Mouse (Mus musculus): ENCODE data around the gene Gm15517. TPM values are rescaled to one million over a fixed set of nuclear protein-coding genes. Genes with fewer than 3 reads are reported as not detected.
"Not testable (repeated sequence)": the region's sequence is repeated elsewhere in the genome, so short reads cannot be mapped to it uniquely, and the experiment has no call there.

Gm15517 gene
- polyA plus RNA-seq (2016; fragmentation: Nextera tagmentation; extraction: Ambion mirVana): not detected in 2 replicates

DNA sequence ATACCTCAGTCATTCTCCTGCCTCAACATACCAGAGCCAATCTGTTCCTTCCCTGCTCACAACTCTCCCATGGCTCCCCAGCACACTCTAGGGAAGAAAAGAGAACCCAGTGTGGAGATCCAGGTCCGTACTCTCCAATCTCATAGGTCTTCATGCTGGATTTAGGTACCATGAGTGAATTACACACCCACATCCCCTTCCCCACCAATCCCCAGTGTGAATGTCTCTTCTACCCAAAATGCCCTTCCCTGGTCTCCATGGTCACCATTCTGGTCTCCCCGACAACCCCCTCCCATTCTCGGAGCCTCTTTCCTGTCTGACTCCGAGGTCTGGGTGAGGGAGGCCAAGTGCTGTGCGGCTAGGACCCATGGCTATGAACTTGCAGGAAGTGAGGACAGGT lies at the start of gene Gm15517:
Gm15517 (plus strand) TSS at position 301 of the 400 bp plus-strand sequence.
- H3K27ac ChIP-seq (replicated peaks): no peak within 1 kb of the TSS
- no peak within 1 kb of the TSS for H3K4me3 ChIP-seq
- H3K9me3 ChIP-seq: no peaks in the 10 kb centered on the region
- peaks cover 44% of the 10 kb centered on the region for H3K27me3 ChIP-seq (replicated peaks; ENCODE audit: low read depth, poor library complexity, severe bottlenecking)
- peaks cover 7% of the 10 kb centered on the region for H3K4me1 ChIP-seq
- WGBS: 54% methylated on average over 5 of the region's 5 CpGs
- DNase-seq (ENCODE audit: low spot score): no peak
- no peaks in the 10 kb centered on the region for H3K36me3 ChIP-seq (replicated peaks)

DNA sequence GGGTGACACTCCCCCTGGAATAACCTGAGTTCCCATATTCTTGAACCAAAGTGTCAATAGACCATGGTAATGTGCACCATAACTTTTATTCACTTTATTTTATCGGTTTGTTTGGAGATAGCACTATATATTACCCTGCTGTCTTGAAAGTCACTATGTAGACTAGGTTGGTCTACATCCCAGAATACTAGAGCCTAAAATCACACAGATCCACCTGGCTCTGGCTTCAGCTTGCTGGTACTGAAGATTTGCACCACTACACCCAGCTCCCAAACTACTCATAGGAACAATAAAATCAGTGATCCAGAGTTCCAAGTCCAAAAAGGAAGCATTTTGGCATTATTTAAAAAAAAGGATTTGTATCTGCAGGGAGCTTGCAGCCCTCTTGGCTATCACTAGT lies 45.6 kb upstream of the Gm15517 start, which contains the start of gene Klk1b5:
Klk1b5 (plus strand) TSS at position 301 of the 400 bp plus-strand sequence.
- WGBS: 78% methylated on average over 1 of the region's 1 CpGs
- H3K4me3 ChIP-seq: no peak within 1 kb of the TSS
- DNase-seq (ENCODE audit: low spot score): no peak
- H3K36me3 ChIP-seq (replicated peaks): no peaks in the 10 kb centered on the region
- no peak within 1 kb of the TSS for H3K27ac ChIP-seq (replicated peaks)
- H3K27me3 ChIP-seq (replicated peaks; ENCODE audit: low read depth, poor library complexity, severe bottlenecking): no peaks in the 10 kb centered on the region
- no peaks in the 10 kb centered on the region for H3K4me1 ChIP-seq
- no peaks in the 10 kb centered on the region for H3K9me3 ChIP-seq

DNA sequence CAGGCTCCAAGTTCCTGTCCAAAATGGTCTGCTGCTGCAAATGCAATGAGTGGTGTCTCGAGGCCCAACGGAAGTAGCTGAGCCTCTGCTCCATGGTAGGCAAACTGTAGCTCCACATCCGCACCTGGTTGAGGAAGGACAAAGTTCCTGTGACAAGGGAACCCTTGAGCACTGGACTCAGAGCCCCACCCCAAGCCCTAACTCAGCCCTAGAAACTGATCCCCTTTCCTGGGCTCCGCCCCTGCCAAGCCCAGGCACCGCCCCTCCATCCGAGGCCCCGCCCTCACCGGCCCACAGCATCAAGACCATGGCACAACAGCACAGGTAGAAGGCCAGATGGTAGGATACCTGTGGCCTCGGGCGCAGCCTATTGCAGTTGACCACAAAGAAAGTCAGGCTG lies 39.6 kb upstream of the Gm15517 start:
- not testable (repeated sequence) for H3K9me3 ChIP-seq; H3K4me1 ChIP-seq; H3K27me3 ChIP-seq (replicated peaks; ENCODE audit: low read depth, poor library complexity, severe bottlenecking); H3K27ac ChIP-seq (replicated peaks); H3K36me3 ChIP-seq (replicated peaks); DNase-seq (ENCODE audit: low spot score); H3K4me3 ChIP-seq
- WGBS: 72% methylated on average over 10 of the region's 10 CpGs

DNA sequence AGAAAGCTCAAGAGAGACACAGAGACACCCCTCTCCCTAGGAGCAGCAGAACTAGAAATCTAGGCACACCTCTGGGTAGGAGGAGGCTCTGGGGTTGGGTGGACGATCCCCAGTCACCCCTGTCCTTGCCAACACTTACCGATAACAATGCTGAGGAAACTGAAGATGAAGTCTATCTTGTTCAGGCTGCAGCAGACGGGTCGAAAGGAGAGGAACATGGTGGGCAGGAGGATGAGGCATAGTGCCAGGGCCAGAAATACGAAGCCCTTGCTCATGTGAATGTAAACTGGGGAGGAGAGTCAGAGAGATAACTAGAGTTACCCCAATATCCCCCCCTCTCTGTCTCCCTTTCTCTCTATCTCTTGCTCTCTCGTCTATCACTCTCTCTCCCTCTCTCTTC lies 38.9 kb upstream of the Gm15517 start:
- DNase-seq (ENCODE audit: low spot score); H3K36me3 ChIP-seq (replicated peaks); H3K4me1 ChIP-seq; H3K4me3 ChIP-seq; H3K27ac ChIP-seq (replicated peaks); H3K9me3 ChIP-seq; H3K27me3 ChIP-seq (replicated peaks; ENCODE audit: low read depth, poor library complexity, severe bottlenecking): not testable (repeated sequence)
- WGBS: 85% methylated on average over 6 of the region's 6 CpGs

DNA sequence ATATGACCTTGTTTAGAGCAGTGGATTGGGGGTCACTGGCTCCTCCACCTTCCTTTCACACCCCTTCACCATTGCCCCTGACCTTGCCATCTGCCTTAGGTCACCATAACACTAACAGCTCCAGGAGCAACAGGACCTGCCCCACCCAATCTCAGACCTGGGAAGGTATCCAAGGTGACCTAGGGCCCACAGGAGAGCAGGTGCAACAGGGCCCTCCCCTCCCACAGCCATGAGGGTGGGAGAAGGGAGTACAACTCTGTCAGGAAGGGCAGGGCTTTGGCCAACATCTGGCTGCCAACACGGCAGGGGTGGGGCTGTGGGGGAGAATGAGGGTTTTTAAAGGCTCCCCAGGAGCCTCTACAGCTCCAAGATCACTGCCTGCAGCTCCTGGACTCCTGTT lies 36.2 kb upstream of the Gm15517 start, which contains the start of gene Klk1:
Klk1 (plus strand) TSS at position 285 of the 400 bp plus-strand sequence.
- Histone ChIP-seq H3K4me1 (no peaks in the 10 kb centered on the region), H3K36me3 (replicated peaks) (no peaks in the 10 kb centered on the region), H3K4me3 (no peak within 1 kb of the TSS), H3K27ac (replicated peaks) (no peak within 1 kb of the TSS), H3K9me3 (no peaks in the 10 kb centered on the region), H3K27me3 (replicated peaks; ENCODE audit: low read depth, poor library complexity, severe bottlenecking) (no peaks in the 10 kb centered on the region)
- 48% methylated on average over 1 of the region's 1 CpGs for WGBS
- no peak for DNase-seq (ENCODE audit: low spot score)

DNA sequence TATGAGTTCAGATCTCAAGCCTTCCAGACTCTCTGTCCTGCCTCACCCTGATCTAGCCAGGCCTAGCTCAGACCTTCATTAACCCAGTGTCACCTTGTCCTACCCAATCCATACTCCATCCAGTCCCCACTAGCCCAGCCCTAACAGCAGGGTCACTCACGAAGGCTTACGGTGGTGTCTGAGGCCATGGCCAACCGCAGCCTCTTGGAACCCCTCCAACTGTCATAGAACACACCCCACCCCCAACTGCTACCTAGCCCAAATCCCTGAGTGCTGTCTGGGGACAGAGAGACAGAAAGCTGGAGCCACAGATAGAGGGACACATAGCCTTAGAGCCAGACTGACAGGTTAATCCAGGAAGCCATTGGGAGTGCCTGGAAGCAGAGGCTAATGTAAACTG lies 25.3 kb upstream of the Gm15517 start, which contains the start of gene Gm36864:
Gm36864 (plus strand) TSS at position 269 of the 400 bp plus-strand sequence.
- WGBS: 78% methylated on average over 3 of the region's 3 CpGs

DNA sequence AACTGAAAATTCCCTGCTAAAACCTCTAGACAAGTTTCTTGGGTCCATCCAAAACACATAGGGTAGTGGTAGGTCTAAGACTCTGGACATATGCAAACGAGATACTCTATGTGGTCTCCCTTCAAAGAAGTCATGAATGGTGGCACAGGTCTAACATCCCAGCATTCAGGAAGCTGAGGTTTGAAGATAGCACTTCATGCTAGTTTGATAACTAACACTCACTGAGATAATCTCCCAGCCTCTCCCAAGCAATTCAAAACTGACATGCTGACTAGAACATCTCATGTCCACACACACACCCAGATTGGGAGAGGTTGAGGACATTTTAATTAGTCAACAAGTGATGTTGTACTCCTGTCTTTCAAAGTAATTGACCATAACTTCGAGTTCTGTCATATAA lies 21.3 kb upstream of the Gm15517 start:
- no peaks in the 10 kb centered on the region for H3K36me3 ChIP-seq (replicated peaks)
- no peaks in the 10 kb centered on the region for H3K27me3 ChIP-seq (replicated peaks; ENCODE audit: low read depth, poor library complexity, severe bottlenecking)
- no peak for DNase-seq (ENCODE audit: low spot score)
- no peak overlapping the region for H3K27ac ChIP-seq (replicated peaks)
- H3K4me3 ChIP-seq: no peak overlapping the region
- 60% methylated on average over 2 of the region's 2 CpGs for WGBS
- no peaks in the 10 kb centered on the region for H3K4me1 ChIP-seq
- no peaks in the 10 kb centered on the region for H3K9me3 ChIP-seq

More for the DNA sequence above, 25.3 kb upstream of the Gm15517 start, which contains the start of gene Gm36864:
- Histone ChIP-seq H3K4me3 (no peak within 1 kb of the TSS), H3K9me3 (no peaks in the 10 kb centered on the region), H3K27ac (replicated peaks) (no peak within 1 kb of the TSS), H3K27me3 (replicated peaks; ENCODE audit: low read depth, poor library complexity, severe bottlenecking) (no peaks in the 10 kb centered on the region), H3K36me3 (replicated peaks) (no peaks in the 10 kb centered on the region), H3K4me1 (no peaks in the 10 kb centered on the region)
- DNase-seq (ENCODE audit: low spot score): no peak

DNA sequence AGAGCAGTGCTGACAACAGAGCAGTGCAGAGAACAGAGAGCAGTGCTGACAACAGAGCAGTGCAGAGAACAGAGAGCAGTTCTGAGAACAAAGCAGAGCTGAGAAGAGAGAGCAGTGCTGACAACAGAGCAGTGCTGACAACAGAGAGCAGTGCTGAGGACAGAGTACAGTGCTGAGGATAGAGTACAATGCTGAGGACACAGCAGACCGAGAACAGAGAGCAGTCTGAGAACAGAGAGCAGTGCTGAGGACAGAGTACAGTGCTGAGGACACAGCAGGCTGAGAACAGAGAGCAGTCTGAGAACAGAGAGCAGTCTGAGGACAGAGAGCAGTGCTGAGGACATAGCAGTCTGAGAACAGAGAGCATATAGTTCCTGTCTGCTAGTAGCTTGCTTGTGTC lies 20.5 kb upstream of the Gm15517 start:
- peaks cover 7% of the 10 kb centered on the region for H3K4me1 ChIP-seq
- WGBS: 62% methylated on average over 1 of the region's 1 CpGs
- H3K27ac ChIP-seq (replicated peaks): no peak overlapping the region
- H3K9me3 ChIP-seq: no peaks in the 10 kb centered on the region
- H3K36me3 ChIP-seq (replicated peaks): no peaks in the 10 kb centered on the region
- no peak for DNase-seq (ENCODE audit: low spot score)
- no peak overlapping the region for H3K4me3 ChIP-seq
- H3K27me3 ChIP-seq (replicated peaks; ENCODE audit: low read depth, poor library complexity, severe bottlenecking): no peaks in the 10 kb centered on the region

DNA sequence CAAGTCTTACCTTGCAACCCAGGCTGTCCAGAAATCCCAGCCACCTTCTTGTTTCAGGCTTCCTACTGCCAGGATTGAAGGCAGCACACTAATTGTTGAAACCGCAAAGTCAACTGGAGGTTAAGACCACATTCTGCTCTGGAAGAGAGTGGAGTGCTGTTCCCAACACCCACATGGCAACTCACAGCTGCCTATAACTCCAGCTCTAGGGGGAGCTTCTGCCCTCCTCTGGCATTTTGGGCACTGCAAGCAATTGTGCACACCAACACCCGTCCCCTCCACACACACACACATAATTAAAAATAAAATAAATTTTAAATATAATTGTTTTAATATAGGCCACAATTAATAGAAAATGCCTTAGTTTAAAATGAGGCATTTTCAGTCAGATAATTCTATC lies 20.1 kb upstream of the Gm15517 start:
- 67% methylated on average over 2 of the region's 2 CpGs for WGBS
- Histone ChIP-seq H3K36me3 (replicated peaks) (no peaks in the 10 kb centered on the region), H3K4me1 (peaks cover 7% of the 10 kb centered on the region), H3K9me3 (no peaks in the 10 kb centered on the region), H3K27ac (replicated peaks) (no peak overlapping the region), H3K4me3 (no peak overlapping the region), H3K27me3 (replicated peaks; ENCODE audit: low read depth, poor library complexity, severe bottlenecking) (no peaks in the 10 kb centered on the region)
- DNase-seq (ENCODE audit: low spot score): no peak

DNA sequence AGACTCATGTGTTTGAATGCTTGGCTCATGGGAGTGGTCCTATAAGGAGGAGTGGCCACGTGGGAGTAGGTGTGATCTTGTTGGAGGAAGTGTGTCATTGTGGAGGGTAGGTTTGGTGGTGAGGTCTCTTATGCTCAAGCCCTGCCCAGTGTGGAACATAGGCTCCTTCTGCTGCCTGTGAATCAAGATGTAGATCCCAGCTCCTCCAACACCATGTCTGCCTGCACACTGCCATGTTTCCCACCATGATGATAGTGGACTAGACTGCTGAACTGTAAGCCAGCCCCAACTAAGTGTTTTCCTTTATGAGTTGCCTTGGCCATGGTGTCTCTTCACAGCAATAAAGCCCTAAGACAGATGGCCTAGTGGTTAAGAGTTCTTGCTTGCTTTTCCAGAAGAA lies 17.2 kb upstream of the Gm15517 start:
- H3K4me1 ChIP-seq: peaks cover 16% of the 10 kb centered on the region
- WGBS: 72% methylated on average over 1 of the region's 1 CpGs
- no peak for DNase-seq (ENCODE audit: low spot score)
- no peak overlapping the region for H3K27ac ChIP-seq (replicated peaks)
- no peaks in the 10 kb centered on the region for H3K27me3 ChIP-seq (replicated peaks; ENCODE audit: low read depth, poor library complexity, severe bottlenecking)
- H3K9me3 ChIP-seq: no peaks in the 10 kb centered on the region
- no peak overlapping the region for H3K4me3 ChIP-seq
- H3K36me3 ChIP-seq (replicated peaks): peaks cover 14% of the 10 kb centered on the region

DNA sequence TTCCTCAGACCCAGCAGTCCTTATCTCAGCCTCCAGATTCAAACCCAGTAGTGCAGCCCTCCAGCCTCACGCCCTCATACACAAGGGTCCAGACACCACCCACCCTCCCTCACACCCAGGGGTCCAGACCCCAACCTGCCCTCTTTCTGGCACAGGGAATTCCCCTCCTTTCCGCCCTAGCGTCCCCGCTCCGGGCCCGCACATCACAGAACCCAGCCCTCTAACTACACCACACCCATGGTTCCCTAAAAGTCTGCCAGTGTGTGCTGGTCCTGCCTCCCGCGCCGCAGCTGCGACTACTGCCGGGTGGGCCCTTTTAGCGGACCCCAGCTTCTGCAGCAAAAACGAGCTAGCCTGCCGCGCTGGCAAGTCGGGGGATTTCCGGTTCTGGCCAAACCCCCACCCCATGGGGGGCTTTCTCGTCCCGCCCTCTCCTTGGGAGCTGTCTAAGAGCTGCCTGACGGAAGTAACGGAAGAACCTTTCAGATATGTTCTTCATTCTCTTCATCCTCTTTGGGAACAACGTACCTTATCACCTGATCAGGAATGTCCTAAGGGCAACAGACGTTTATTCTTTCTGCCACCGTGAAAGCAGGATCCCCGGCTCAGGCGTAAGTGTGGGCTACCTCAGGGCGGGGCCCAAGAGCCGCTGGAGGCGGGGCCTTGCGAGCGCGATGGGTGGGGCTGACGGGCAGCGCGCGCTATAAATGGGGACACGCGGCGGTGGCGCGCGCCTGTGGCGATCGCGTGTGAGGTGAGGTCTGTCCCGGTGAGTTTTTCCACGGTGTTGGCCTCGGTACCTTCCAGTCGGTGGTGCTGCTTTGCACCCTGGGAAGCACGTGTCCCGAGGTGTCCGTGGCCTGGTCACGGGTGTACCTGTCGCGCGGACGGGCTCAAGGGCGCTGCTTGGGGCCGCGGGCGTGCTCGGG lies 14.9 kb upstream of the Gm15517 start, which contains the start of the genes 1700028J19Rik and 2410002F23Rik:
1700028J19Rik (minus strand) TSS at position 641 of the 929 bp plus-strand sequence.
2410002F23Rik (plus strand) TSS at position 668 of the 929 bp plus-strand sequence.
- Histone ChIP-seq H3K9me3 (no peaks in the 10 kb centered on the region), H3K4me3 (peak within 1 kb of the TSS; percentile 91), H3K4me1 (peaks cover 20% of the 10 kb centered on the region), H3K27me3 (replicated peaks; ENCODE audit: low read depth, poor library complexity, severe bottlenecking) (no peaks in the 10 kb centered on the region), H3K27ac (replicated peaks) (peak within 1 kb of the TSS; percentile 98), H3K36me3 (replicated peaks) (peaks cover 36% of the 10 kb centered on the region)
- peak; percentile 92 for DNase-seq (ENCODE audit: low spot score)
- WGBS: under 1% methylated on average over 62 of the region's 62 CpGs

DNA sequence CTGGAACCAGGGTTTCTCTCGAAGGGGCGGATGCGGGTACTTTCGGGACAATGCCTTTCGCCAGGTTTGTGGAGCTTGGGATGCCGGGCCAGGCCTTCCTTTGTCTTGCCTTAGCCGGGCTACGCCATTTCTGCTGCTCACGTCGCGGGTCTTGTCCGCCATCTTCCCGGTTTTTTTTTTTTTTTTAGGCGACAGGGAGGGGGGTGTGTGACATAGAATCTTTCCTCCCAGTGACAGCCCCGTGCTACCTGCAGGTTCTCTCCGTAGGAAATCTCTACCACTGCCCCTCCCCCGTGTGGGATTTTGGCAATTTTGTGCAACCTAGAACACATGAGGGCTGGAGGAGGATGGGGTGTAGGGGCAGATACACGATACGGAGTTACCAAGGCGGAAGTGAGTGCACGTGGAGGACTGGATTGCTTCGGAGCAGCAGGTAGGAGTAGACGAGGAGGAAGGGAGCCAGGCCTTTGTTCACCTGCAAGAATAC lies 14.2 kb upstream of the Gm15517 start:
- under 1% methylated on average over 23 of the region's 23 CpGs for WGBS
- H3K4me3 ChIP-seq: peak overlapping the region; percentile 91
- H3K4me1 ChIP-seq: peaks cover 20% of the 10 kb centered on the region
- DNase-seq (ENCODE audit: low spot score): peak; percentile 69
- no peaks in the 10 kb centered on the region for H3K27me3 ChIP-seq (replicated peaks; ENCODE audit: low read depth, poor library complexity, severe bottlenecking)
- peak overlapping the region; percentile 98 for H3K27ac ChIP-seq (replicated peaks)
- no peaks in the 10 kb centered on the region for H3K9me3 ChIP-seq
- H3K36me3 ChIP-seq (replicated peaks): peaks cover 42% of the 10 kb centered on the region

Measured in embryonic facial prominence, embryonic 10.5 days (tissue).